Mouse (Mus musculus): Measurements from ENCODE around the gene Anapc2.

DNA sequence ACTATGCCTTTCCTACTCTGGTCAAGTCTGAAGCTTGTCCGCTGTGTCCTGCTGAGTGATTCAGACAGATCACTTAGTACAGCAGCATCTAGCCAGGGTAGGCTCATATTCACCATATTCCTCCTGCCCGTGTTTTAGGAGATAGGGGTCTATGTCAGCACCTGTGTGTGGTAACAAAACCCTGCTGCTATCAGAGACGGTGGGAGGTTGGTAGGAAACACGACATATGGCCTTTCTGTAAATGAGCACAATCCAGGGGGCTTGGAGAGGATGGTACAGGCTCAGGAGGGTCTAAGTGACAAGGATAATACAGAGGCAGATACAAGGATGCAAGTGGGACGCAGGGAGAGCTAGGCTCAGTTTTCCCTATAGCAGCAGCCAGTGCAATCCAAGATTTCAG lies 42.7 kb upstream of the Anapc2 start:
- TF ChIP-seq CTCF (IDR thresholded peaks at IDR 0.05; ENCODE audit: control insufficient read depth, insufficient read depth, insufficient read length) (no peak), MAX (IDR thresholded peaks at IDR 0.05) (no peak), MYOG (IDR thresholded peaks at IDR 0.05; ENCODE audit: control insufficient read depth, extremely low read depth, insufficient read length) (no peak), USF1 (IDR thresholded peaks at IDR 0.05; ENCODE audit: low read depth) (no peak), FOSL1 (IDR thresholded peaks at IDR 0.05; ENCODE audit: insufficient read depth, low read length, poor library complexity, severe bottlenecking) (no peak)
